Mouse (Mus musculus): ENCODE results near the gene Siah2.

The Siah2 gene

DNA sequence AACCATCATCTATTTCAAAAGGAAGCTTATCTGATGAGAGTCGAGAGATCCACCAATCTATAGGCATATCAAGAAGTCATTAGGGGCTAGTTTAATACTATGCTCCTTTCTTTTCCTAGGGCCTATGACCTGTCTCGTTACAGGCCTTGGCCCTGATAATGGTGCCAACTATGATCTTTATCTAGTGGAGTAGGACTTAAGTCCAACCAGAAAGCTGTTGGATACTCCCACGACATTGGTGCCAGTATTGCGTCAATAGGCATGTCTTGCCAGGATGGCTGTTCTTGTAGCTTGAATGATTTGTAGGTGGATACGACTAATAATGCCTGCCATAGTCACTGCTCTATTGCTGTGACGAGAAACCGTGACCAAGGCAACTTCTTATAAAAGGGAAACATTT is 28.2 kb downstream of the Siah2 start:
- no peak for DNase-seq (ENCODE audit: low spot score in 2 of 2)

DNA sequence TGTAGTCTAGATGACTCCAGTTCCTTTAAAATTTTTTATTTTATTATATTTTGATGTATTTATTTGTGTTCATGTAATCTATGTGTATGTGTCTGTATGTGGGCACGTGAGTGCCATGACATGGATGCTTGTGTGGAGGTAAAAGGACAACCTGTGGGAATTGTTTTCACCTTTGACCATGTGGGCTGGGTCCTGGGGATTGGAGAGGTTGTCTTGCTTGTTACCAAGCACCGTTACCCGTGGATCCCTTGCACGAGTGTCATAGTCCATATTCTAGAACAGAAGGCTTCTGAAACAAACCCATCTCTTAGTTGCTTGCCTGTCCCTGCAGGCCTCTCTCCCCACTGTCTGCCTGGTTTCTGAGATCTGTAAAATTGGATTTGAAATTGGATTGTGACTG is 31.6 kb downstream of the Siah2 start:
- no peak for DNase-seq (ENCODE audit: low spot score in 2 of 2)

DNA sequence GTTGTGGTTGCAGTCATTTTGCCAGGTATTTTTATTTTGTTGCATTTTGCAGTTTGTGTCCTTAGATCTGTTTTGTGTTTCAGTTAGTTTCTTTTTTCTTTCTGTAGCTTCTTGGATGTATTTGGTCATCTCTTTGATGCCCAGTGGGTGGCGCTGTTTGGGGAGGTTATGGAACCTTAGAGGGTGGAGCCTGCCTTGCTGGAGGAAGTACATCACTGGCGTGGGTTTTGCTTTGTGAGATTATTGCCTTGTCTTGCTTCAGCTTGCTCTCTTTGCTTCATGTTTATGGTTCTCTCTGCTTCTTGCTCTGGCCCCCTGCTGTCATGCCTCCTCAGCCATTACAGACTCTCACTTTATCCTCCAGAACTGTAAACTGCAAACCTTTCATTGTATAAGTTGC is 34.8 kb downstream of the Siah2 start:
- DNase-seq (ENCODE audit: low spot score in 2 of 2), result peak; percentile 32 to 83

DNA sequence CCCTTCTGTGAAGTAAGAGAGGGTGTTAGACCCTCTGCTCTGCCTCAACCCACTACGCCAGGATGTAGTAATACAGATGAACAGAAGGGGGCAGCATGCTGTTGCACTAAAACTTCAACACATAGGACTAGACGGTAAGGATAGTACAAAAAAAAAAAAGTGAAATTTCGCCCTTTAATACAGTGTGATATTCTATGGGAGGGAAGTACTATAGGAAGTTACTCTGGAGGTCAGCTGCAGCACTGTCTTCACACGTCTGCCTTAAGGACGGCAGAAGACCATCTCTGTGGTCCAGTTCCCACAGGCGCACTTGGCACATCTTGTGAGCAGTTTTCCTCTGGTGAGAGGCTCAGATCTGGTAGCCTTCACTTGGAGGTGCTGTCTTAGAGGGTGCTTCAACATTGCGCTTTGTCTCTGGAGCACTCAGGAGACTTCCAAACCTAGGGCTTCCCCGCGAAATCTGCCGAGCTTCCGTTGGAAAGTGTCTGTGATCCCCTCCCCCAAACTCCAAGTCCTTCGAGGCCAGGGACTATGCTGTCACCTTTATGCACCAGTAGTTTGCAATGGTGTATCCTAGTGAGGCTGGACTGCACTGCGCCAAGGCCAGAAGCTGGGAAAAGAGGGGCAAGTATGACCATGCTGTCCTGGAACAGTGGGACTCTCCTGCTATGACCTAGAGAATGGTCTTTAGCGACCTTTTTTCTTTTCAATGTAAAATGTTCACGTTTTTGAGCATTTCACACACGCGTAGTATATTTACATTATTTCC is 36.7 kb downstream of the Siah2 start:
- peak; percentile 23 to 73 for DNase-seq (ENCODE audit: low spot score in 2 of 2)

DNA sequence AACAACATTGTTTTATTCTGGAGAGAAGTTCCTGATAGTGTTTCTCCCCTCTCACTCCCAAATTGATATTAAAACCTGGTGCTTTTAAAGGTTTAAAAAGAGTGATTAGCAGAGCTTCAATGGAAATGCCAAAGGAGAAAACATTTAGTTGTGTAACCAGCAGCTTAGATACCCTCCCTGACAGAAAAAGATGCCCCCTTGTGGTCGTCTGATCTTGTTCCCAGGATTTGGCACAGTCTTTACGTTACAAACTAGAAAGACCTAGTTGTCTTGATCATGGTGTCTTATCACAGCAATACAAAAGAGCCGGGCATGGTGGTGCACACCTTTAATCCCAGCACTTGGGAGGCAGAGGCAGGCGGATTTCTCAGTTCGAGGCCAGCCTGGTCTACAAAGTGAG is 38.3 kb downstream of the Siah2 start:
- peak in 1 of 2 experiments; percentile 54 for DNase-seq (ENCODE audit: low spot score in 2 of 2)

DNA sequence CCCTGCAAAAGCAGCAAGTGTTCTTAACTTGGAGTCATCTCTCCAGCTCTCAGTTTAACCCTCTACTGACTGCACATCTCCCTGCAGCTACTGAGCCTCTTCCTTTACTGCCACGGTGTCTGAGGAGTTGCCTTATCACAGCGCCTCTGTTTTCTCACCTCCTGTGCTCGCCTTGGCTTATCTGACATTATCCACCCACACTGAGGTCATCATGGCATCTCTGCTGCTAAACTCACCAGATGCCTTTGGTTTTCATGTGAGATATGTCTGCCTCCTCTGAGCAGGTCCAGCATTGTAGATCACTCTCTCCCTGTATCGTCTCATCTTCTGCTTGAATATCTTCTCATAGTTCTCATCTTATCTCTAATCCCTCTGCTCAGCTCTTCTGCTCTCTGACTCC is 41.9 kb downstream of the Siah2 start:
- no peak for DNase-seq (ENCODE audit: low spot score in 2 of 2)

DNA sequence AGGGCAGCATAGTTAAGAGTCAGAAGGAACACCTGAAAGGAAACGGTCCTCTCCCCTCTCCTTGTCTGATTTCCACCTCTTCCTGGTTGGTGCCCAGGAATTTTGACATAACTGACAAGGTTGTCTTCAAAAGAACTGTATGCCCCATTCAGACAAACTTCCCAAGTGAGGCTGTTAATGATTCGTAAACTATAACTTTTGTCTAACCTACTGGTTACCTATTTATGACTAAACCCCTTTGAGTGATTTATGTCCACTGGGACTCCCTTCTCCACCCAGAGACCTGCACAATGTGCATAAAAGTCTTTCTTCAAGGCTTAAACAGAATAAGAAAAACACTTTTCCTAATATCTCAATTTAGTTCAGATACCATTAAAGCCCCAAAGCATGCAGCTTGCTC is 45.0 kb downstream of the Siah2 start:
- DNase-seq (ENCODE audit: low spot score in 2 of 2), result no peak

DNA sequence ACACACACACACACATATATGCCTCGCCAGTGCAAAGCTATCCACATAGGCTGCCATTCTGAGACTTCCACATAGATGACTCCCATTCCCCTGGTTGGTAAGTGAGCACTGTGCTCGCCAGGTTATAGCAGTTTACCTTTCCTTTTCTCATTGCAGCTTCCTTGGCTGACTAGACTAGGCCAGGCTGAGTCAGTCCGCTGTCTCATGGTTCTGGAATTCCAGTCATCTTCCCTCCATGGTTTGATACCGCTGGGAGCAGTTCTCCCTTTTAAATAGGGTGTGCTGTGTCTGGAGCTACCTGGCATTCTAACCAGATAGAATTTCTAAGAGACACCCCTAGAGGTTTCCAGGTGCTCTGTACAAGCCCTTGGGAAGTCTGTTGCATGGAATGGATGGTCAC is 46.0 kb downstream of the Siah2 start:
- no peak for DNase-seq (ENCODE audit: low spot score in 2 of 2)

DNA sequence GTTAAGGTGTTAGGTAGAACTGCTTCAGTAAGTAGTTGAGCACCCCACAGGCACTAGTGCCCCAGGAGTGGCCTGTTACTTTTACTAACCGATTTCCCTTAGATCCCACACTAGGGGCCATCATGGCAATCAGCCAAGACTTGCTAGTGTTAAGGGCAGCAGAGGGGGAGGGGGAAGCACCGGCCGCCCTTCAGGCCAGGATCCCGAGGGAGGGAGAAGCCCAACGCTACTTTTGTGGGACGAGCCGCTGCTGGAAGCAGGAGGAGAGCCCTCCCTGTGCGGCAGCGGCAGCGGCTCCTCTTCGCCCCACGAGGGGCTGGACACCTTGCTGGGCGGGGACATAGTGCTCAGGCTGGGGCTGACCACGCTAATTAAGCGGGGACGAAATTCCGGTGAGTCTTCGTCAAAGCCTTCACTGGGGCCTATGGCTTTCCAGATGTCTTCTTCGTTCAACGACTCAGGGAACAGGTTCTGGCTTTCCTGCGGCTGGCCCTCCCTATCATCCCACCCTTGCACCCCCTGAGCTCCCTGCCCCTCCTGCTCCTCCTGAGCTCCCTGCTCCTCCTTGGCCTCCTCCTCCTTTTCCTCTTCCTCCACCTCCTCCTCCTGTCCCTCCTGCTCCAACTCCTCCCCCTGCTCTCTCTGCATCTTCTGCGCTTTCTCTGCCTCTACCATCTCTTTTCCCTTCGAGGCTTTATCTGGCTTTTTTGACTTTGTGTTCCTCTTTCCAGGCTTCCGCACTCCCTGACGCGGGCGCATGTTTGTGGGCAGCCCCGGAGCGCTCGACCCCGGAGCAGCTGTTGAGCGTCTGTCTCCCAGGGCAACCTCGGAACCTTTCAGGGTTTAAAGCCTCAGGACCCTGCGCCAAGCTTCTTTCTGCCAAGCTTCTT is 55.5 kb downstream of the Siah2 start, which contains the start of gene Erich6:
Gene Erich6, minus strand, starts transcription at position 802 of the 890 bp plus-strand sequence.
- peak; percentile 4 to 15 for DNase-seq (ENCODE audit: low spot score in 2 of 2)

DNA sequence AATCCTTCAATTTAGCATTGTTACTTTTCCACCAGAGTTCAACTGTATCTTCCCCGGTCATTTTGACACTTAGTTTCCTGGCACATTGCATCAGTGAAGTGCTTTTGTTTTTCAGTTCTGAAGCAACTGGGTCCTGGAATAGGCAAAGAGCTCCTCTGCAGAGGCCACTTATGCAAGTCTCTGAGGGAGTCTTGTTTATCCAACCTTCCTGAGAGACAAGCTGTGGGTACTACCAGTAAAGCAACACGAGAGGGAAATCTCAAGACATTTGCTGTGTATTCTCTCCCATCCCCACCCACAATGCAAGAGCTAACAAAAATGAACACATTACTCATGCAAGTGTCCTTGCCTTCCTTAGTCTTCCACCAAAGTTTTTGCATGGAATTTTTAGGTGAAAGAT is 60.5 kb downstream of the Siah2 start:
- no peak for DNase-seq (ENCODE audit: low spot score in 2 of 2)

DNA sequence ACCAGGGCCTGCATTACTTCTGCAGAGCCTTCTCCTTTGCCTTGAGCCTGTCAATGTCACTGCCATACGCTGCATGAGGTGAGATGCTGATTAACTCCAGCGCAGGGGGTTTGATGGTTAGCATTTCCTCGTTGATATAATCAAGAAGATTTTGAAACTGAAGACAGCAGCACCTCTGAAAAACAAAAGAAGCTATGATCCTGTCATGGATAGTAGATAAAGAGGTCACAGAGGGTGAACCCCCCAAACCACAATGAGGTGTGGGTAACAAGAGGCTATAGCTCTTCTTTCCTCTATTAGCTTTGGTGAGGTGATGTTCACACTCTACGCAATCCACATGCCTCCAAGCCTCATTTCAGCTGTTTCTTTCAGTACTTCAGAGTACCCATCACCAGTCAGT is 67.2 kb downstream of the Siah2 start:
- no peak for DNase-seq (ENCODE audit: low spot score in 2 of 2)
